8 mouse cellular contexts compared by ENCODE assay signal in genomic region chrX:94012479-94013167, GRCm38 (mm10). TPM values are rescaled to one million over a fixed set of nuclear protein-coding genes. Genes with fewer than 3 reads are reported as not detected.
DNase-seq lines count a peak whose midpoint lies in the region; ATAC-seq lines count a peak whose summit lies in the region.

No protein-coding gene starts in this region.

- no peaks in the 10 kb centered on the region for H3K9me3 ChIP-seq in heart, embryonic 12.5 days (replicated peaks)
- no peaks in the 10 kb centered on the region for H3K9me3 ChIP-seq in kidney, embryonic 14.5 days (ENCODE audit: control insufficient read depth, low read length)

- H3K27me3 ChIP-seq in heart, embryonic 12.5 days (replicated peaks): peaks cover 53% of the 10 kb centered on the region
- no peaks in the 10 kb centered on the region for H3K27me3 ChIP-seq in kidney, embryonic 14.5 days (ENCODE audit: control insufficient read depth, insufficient read depth, low read length)

- no peak overlapping the region for H3K27ac ChIP-seq in heart, embryonic 12.5 days (ENCODE audit: poor library complexity, severe bottlenecking)
- H3K27ac ChIP-seq in kidney, embryonic 14.5 days (ENCODE audit: low read depth, low read length): no peak overlapping the region

- H3K4me2 ChIP-seq in heart, embryonic 12.5 days: peak overlapping the region; percentile 7; the same call in 1 of the 2 replicates
- no peak overlapping the region for H3K4me2 ChIP-seq in kidney, embryonic 14.5 days (replicated peaks; ENCODE audit: low read depth, low read length)

- no peak for ATAC-seq in heart, embryonic 12.5 days (ENCODE audit: insufficient number of reproducible peaks, low FRiP score)
- ATAC-seq in kidney, embryonic 14.5 days (ENCODE audit: low FRiP score, low TSS enrichment): peak; percentile 81; the same call in 1 of the 2 replicates
- ATAC-seq in monocyte, adult 5-6 weeks (replicated peaks; ENCODE audit: insufficient number of reproducible peaks, low FRiP score, low TSS enrichment, poor library complexity, severe bottlenecking): no peak

- no peak overlapping the region for H3K9ac ChIP-seq in heart, embryonic 12.5 days
- H3K9ac ChIP-seq in kidney, embryonic 14.5 days (ENCODE audit: low read depth, low read length): no peak overlapping the region

- no peaks in the 10 kb centered on the region for H3K4me1 ChIP-seq in heart, embryonic 12.5 days (replicated peaks)
- no peaks in the 10 kb centered on the region for H3K4me1 ChIP-seq in kidney, embryonic 14.5 days (ENCODE audit: control insufficient read depth, insufficient read depth, low read length)

- peak; percentile 1 for DNase-seq in right cerebral cortex, postnatal 4 days
- no peak for DNase-seq in right cerebral cortex, postnatal 25 days
- peak; percentile 1 for DNase-seq in lung, postnatal 25 days (ENCODE audit: low spot score)
- no peak for DNase-seq in spleen, postnatal 36 days (ENCODE audit: low spot score in 2 of 2)
- no peak for DNase-seq in spleen, adult 18-20 months

- no peaks in the 10 kb centered on the region for H3K36me3 ChIP-seq in heart, embryonic 12.5 days
- H3K36me3 ChIP-seq in kidney, embryonic 14.5 days (ENCODE audit: control insufficient read depth, insufficient read depth, low read length): no peaks in the 10 kb centered on the region

- 49% methylated on average over 12 of the region's 12 CpGs for WGBS in heart, embryonic 12.5 days
- WGBS in kidney, embryonic 14.5 days: 34% methylated on average over 12 of the region's 12 CpGs

- no peak overlapping the region for H3K4me3 ChIP-seq in heart, embryonic 12.5 days
- no peak overlapping the region for H3K4me3 ChIP-seq in kidney, embryonic 14.5 days (ENCODE audit: low read length)

RNA-seq across cellular contexts. Expression of gene AU015836, which starts 44.2 kb away (rescaled TPM):
- polyA plus RNA-seq in heart, embryonic 12.5 days (2016; fragmentation: Nextera tagmentation; extraction: Ambion mirVana): not detected in 2 replicates
- 0.15 TPM in 1 of 2 replicates, not detected in the other for polyA plus RNA-seq in kidney, embryonic 14.5 days (2014; fragmentation: Nextera tagmentation; extraction: Ambion mirVana)
- total RNA-seq in monocyte, adult 5-6 weeks (2017): not detected in 3 replicates

Comparison
In these comparisons a context has a peak if more than half of its experiments do, and no peak if none do; other contexts are left out.
1. DNase-seq: peak in right cerebral cortex, postnatal 4 days (single experiment) and lung, postnatal 25 days (single experiment); none in right cerebral cortex, postnatal 25 days (single experiment), spleen, postnatal 36 days (0 of 2) and spleen, adult 18-20 months (0 of 2).